Mouse (Mus musculus): ENCODE measurements around the gene Rangap1. TPM values are rescaled to one million over a fixed set of nuclear protein-coding genes. Genes with fewer than 3 reads are reported as not detected.
A peak's percentile ranks its signal among the peaks of the same experiment; 100 is the strongest.
"Not testable (repeated sequence)": the region's sequence is repeated elsewhere in the genome, so short reads cannot be mapped to it uniquely, and the experiment has no call there.

Gene Rangap1
- total RNA-seq, 1 experiment, result 178 TPM

GRCm38 (mm10) chr15:81745601-81746114 is 328 bp upstream of the Rangap1 start:
- Histone ChIP-seq H3K27ac (ENCODE audit: insufficient read depth, low read depth, low read length, poor library complexity, severe bottlenecking) (no peak overlapping the region), H3K9ac (ENCODE audit: insufficient read depth, low read depth, low read length, poor library complexity, severe bottlenecking) (peak overlapping the region; percentile 77), H3K4me3 (ENCODE audit: insufficient read depth in 1 of 2, low read depth in 1 of 2, low read length in 2 of 2, poor library complexity in 1 of 2, severe bottlenecking in 1 of 2) (peak overlapping the region; percentile 79 to 93), H3K36me3 (ENCODE audit: control insufficient read depth, insufficient read depth, low read length, poor library complexity, severe bottlenecking) (no peaks in the 10 kb centered on the region), H3K9me3 (ENCODE audit: control insufficient read depth, insufficient read depth, low read depth, low read length) (no peaks in the 10 kb centered on the region), H3K4me1 (ENCODE audit: control insufficient read depth in 2 of 2, insufficient read depth in 2 of 2, low read length in 2 of 2, poor library complexity in 1 of 2) (peaks cover 0 to 2% of the 10 kb centered on the region in 2 experiments; a peak in 2 of 4 replicates)
- in situ Hi-C loops (cut with MboI; ENCODE audit: low sequenced_read_pairs in 2 of 2, unreplicated experiment in 2 of 2), result no loop called here
- no peak for DNase-seq (ENCODE audit: low read depth, low spot score)
- TF ChIP-seq ZC3H11A (IDR thresholded peaks at IDR 0.05; ENCODE audit: borderline replicate concordance, low read depth, low read length), result no peak
- peak; percentile 17; the same call in 1 of the 2 replicates for TF ChIP-seq HCFC1 (IDR thresholded peaks at IDR 0.05; ENCODE audit: borderline replicate concordance, insufficient read depth, low read length)
- TF ChIP-seq ZNF384 (IDR thresholded peaks at IDR 0.05; ENCODE audit: low read depth, low read length), result no peak
- no peak for TF ChIP-seq CHD2 (IDR thresholded peaks at IDR 0.05; ENCODE audit: low read depth, low read length)
- TF ChIP-seq MAFK (IDR thresholded peaks at IDR 0.05; ENCODE audit: insufficient read depth, low read depth, low read length), result no peak

- H3K4me3 ChIP-seq (ENCODE audit: insufficient read depth in 1 of 2, low read depth in 1 of 2, low read length in 2 of 2, poor library complexity in 1 of 2, severe bottlenecking in 1 of 2); in situ Hi-C loops (cut with MboI; ENCODE audit: low sequenced_read_pairs in 2 of 2, unreplicated experiment in 2 of 2); H3K36me3 ChIP-seq (ENCODE audit: control insufficient read depth, insufficient read depth, low read length, poor library complexity, severe bottlenecking): not testable (repeated sequence)
These were observed 3.0 kb downstream of the Rangap1 start for GRCm38 (mm10) chr15:81742368-81742767.

DNA sequence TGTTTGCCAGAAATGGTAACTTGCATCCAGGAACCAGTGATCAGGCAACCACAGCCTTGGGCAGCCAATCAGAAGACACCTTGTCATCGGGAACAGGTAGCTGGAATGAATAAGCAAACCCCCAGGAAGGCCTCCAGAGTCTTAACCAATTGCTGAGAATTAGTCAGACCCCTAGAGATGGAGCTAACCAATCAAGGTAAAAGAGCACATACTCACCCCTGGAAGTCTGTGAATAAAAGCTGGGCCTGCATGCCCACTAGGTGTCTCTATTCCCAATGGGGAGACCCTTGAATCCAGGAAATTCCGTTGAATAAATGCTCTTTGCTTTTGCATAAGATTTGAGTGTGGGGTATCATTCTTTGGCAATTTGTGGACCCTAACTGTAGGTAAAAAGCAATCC is 5.4 kb downstream of the Rangap1 start:
- H3K9me3 ChIP-seq (ENCODE audit: control insufficient read depth, insufficient read depth, low read depth, low read length), result no peaks in the 10 kb centered on the region
- H3K36me3 ChIP-seq (ENCODE audit: control insufficient read depth, insufficient read depth, low read length, poor library complexity, severe bottlenecking), result no peaks in the 10 kb centered on the region
- DNase-seq (ENCODE audit: low read depth, low spot score), result no peak
- in situ Hi-C loops (cut with MboI; ENCODE audit: low sequenced_read_pairs in 2 of 2, unreplicated experiment in 2 of 2), result no loop called here
- no peak overlapping the region for H3K4me3 ChIP-seq (ENCODE audit: insufficient read depth in 1 of 2, low read depth in 1 of 2, low read length in 2 of 2, poor library complexity in 1 of 2, severe bottlenecking in 1 of 2)
- peaks cover 0 to 4% of the 10 kb centered on the region in 2 experiments; a peak in 1 of 4 replicates for H3K4me1 ChIP-seq (ENCODE audit: control insufficient read depth in 2 of 2, insufficient read depth in 2 of 2, low read length in 2 of 2, poor library complexity in 1 of 2)
- TF ChIP-seq CHD2 (IDR thresholded peaks at IDR 0.05; ENCODE audit: low read depth, low read length) (peak; percentile 47; the same call in 1 of the 2 replicates), ZNF384 (IDR thresholded peaks at IDR 0.05; ENCODE audit: low read depth, low read length) (no peak), MAFK (IDR thresholded peaks at IDR 0.05; ENCODE audit: insufficient read depth, low read depth, low read length) (no peak)
- H3K9ac ChIP-seq (ENCODE audit: insufficient read depth, low read depth, low read length, poor library complexity, severe bottlenecking), result no peak overlapping the region
- H3K27ac ChIP-seq (ENCODE audit: insufficient read depth, low read depth, low read length, poor library complexity, severe bottlenecking), result no peak overlapping the region

More at GRCm38 (mm10) chr15:81742368-81742767, 3.0 kb downstream of the Rangap1 start:
- H3K27ac ChIP-seq (ENCODE audit: insufficient read depth, low read depth, low read length, poor library complexity, severe bottlenecking); H3K9ac ChIP-seq (ENCODE audit: insufficient read depth, low read depth, low read length, poor library complexity, severe bottlenecking); H3K9me3 ChIP-seq (ENCODE audit: control insufficient read depth, insufficient read depth, low read depth, low read length); DNase-seq (ENCODE audit: low read depth, low spot score); H3K4me1 ChIP-seq (ENCODE audit: control insufficient read depth in 2 of 2, insufficient read depth in 2 of 2, low read length in 2 of 2, poor library complexity in 1 of 2): not testable (repeated sequence)
- TF ChIP-seq ZNF384 (IDR thresholded peaks at IDR 0.05; ENCODE audit: low read depth, low read length), result peak; percentile 81

- TF ChIP-seq ZNF384 (IDR thresholded peaks at IDR 0.05; ENCODE audit: low read depth, low read length) (no peak), ZC3H11A (IDR thresholded peaks at IDR 0.05; ENCODE audit: borderline replicate concordance, low read depth, low read length) (no peak), MAFK (IDR thresholded peaks at IDR 0.05; ENCODE audit: insufficient read depth, low read depth, low read length) (no peak), HCFC1 (IDR thresholded peaks at IDR 0.05; ENCODE audit: borderline replicate concordance, insufficient read depth, low read length) (no peak), CHD2 (IDR thresholded peaks at IDR 0.05; ENCODE audit: low read depth, low read length) (no peak)
- in situ Hi-C loops (cut with MboI; ENCODE audit: low sequenced_read_pairs in 2 of 2, unreplicated experiment in 2 of 2), result no loop called here
- Histone ChIP-seq H3K4me1 (ENCODE audit: control insufficient read depth in 2 of 2, insufficient read depth in 2 of 2, low read length in 2 of 2, poor library complexity in 1 of 2) (peaks cover 0 to 4% of the 10 kb centered on the region in 2 experiments; a peak in 1 of 4 replicates), H3K9me3 (ENCODE audit: control insufficient read depth, insufficient read depth, low read depth, low read length) (no peaks in the 10 kb centered on the region), H3K36me3 (ENCODE audit: control insufficient read depth, insufficient read depth, low read length, poor library complexity, severe bottlenecking) (no peaks in the 10 kb centered on the region), H3K4me3 (ENCODE audit: insufficient read depth in 1 of 2, low read depth in 1 of 2, low read length in 2 of 2, poor library complexity in 1 of 2, severe bottlenecking in 1 of 2) (no peak overlapping the region), H3K9ac (ENCODE audit: insufficient read depth, low read depth, low read length, poor library complexity, severe bottlenecking) (no peak overlapping the region), H3K27ac (ENCODE audit: insufficient read depth, low read depth, low read length, poor library complexity, severe bottlenecking) (no peak overlapping the region)
- DNase-seq (ENCODE audit: low read depth, low spot score), result no peak
These were observed 6.0 kb downstream of the Rangap1 start for GRCm38 (mm10) chr15:81739296-81739695.

DNA sequence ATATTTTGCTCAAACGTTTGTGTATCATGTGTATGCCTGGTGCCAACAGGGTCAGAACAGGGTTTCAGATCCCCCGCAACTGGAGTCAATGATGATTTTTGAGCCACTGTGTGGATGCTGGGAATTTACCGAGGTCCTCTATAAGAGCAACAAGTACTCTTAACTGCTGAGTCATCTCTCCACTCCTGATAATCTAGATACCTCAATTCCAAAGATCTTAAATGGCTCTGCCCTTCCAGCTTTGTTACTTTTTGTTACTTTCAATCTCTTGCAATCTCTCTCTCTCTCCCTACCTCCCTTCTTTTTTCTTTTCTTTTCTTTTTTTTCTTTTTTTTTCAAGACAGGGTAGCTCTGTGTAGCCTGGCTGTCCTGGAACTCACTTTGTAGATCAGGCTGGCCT is 10.3 kb downstream of the Rangap1 start:
- TF ChIP-seq ZC3H11A (IDR thresholded peaks at IDR 0.05; ENCODE audit: borderline replicate concordance, low read depth, low read length), result no peak
- TF ChIP-seq HCFC1 (IDR thresholded peaks at IDR 0.05; ENCODE audit: borderline replicate concordance, insufficient read depth, low read length), result no peak
- no peak for TF ChIP-seq ZNF384 (IDR thresholded peaks at IDR 0.05; ENCODE audit: low read depth, low read length)
- no peak for TF ChIP-seq CHD2 (IDR thresholded peaks at IDR 0.05; ENCODE audit: low read depth, low read length)
- TF ChIP-seq MAFK (IDR thresholded peaks at IDR 0.05; ENCODE audit: insufficient read depth, low read depth, low read length), result no peak
- Histone ChIP-seq H3K4me1 (ENCODE audit: control insufficient read depth in 2 of 2, insufficient read depth in 2 of 2, low read length in 2 of 2, poor library complexity in 1 of 2) (0 out of 4 replicates have a peak, but pooled peaks cover 0 to 2% of the 10 kb centered on the region in 2 experiments), H3K4me3 (ENCODE audit: insufficient read depth in 1 of 2, low read depth in 1 of 2, low read length in 2 of 2, poor library complexity in 1 of 2, severe bottlenecking in 1 of 2) (no peak overlapping the region), H3K36me3 (ENCODE audit: control insufficient read depth, insufficient read depth, low read length, poor library complexity, severe bottlenecking) (no peaks in the 10 kb centered on the region), H3K9me3 (ENCODE audit: control insufficient read depth, insufficient read depth, low read depth, low read length) (no peaks in the 10 kb centered on the region), H3K9ac (ENCODE audit: insufficient read depth, low read depth, low read length, poor library complexity, severe bottlenecking) (no peak overlapping the region), H3K27ac (ENCODE audit: insufficient read depth, low read depth, low read length, poor library complexity, severe bottlenecking) (no peak overlapping the region)
- in situ Hi-C loops (cut with MboI; ENCODE audit: low sequenced_read_pairs in 2 of 2, unreplicated experiment in 2 of 2), result no loop called here
- DNase-seq (ENCODE audit: low read depth, low spot score), result no peak
